Mouse (Mus musculus) urinary bladder, postnatal 36 days (tissue): ENCODE measurements at regions not wholly inside any gene's neighbourhood (a gene's known extent, or its start where the extent isn't known, plus 50 kb on each side); places are given as distances from the start of the nearest gene placed in this dataset.

ENCODE experiments used
- DNase-seq, 2 experiments: peaks; one replicate each; pipeline ENCODE4 v3.0.0; 2022; ENCODE audit warnings: low spot score in 2 of 2, mixed read lengths in 1 of 2

DNA sequence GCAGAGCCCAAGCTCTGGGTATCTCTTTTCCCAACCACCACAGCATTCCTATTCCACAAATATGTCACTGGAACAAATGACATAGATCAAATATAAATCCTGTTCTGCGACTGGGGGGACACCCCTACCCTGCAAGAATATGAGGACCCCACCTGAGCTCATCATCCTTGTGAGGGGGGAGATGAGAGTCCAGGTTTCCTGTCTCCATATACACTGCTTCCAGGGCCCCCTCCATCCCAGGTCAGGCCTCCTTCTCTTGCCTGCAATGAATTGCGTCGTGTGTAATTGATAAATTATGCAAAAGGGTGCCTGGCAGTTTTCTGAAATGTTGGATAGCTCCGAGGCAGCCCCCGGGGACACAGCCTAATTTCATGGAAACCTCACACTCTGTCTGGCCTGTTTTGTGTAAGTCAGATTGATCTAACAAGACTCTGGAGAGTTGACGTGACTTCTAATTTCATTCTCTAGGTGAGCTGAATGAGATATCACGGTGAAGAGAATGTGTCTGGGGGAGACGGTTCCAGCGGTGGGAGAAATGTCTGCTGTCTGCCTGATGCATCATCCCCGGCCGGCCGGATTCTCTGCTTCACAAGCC lies 110.3 kb upstream of the Tle3 start:
- DNase-seq, result no peak

DNA sequence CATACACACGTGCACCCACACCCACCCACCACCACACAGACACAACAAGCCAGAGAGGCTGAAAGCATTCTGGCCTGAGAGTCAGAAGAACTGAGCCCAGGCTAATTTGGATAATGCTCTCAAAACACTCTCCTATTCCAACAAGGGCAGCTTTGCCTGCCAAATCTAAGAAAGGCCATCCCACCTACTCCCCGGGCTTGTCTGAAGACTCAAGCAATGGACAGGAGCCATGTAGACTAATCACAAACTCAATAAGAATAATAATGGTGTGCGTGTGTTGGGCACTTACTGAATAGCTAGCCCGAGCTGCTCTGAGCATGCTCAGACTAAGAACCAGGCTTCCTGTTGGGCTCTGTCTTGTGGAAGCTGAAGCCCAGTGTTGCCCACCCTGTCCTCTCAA lies 108.8 kb upstream of the Tle3 start:
- DNase-seq, result no peak

DNA sequence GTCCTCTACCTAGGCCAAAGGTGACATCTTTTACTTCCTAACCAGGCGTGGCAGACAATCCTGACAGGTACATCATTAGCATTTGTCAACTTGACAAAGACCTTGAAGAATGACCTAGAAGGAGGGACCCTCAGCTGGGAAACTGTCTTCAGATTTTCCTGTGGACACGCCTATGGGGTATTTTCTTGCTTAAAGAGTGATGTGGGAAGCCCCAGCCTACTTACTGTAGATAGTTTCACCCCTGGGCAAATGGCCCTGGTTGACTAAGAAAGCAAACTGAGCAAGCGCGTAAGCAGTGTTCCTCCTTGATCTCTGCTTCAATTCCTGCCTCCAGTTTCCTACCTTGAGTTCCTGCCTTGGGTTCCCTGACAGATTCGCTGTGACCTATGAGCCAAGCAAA lies 106.7 kb upstream of the Tle3 start:
- no peak for DNase-seq

DNA sequence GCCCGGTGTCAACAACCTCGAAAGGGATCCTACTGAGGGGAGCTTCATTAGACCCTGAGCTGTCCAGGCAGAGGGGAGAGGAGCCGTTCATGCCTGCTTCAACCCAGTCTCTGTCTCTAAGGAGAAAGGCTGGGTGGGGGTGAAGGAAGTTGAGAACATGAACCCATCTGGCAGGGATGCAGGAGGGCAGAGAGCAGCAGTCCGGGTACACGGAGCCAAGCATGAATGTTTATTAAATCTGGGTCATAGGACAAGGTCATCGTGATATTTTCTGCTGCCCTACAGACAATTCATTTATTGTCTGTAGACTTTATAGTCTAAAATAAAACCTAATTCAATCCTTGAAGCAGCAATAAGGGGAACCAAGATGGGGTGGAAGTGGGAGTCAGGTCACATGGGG lies 105.2 kb upstream of the Tle3 start:
- DNase-seq, result no peak

- no peak for DNase-seq
These were observed 104.6 kb upstream of the Tle3 start for GRCm38 (mm10) chr9:61267541-61267940.

GRCm38 (mm10) chr9:61268162-61268561 lies 104.0 kb upstream of the Tle3 start:
- no peak for DNase-seq

GRCm38 (mm10) chr9:61268681-61269080 lies 103.5 kb upstream of the Tle3 start:
- no peak for DNase-seq

GRCm38 (mm10) chr9:61269151-61269870 lies 102.9 kb upstream of the Tle3 start:
- no peak for DNase-seq

- DNase-seq, result no peak
These were observed 100.9 kb upstream of the Tle3 start for GRCm38 (mm10) chr9:61271243-61271642.

DNA sequence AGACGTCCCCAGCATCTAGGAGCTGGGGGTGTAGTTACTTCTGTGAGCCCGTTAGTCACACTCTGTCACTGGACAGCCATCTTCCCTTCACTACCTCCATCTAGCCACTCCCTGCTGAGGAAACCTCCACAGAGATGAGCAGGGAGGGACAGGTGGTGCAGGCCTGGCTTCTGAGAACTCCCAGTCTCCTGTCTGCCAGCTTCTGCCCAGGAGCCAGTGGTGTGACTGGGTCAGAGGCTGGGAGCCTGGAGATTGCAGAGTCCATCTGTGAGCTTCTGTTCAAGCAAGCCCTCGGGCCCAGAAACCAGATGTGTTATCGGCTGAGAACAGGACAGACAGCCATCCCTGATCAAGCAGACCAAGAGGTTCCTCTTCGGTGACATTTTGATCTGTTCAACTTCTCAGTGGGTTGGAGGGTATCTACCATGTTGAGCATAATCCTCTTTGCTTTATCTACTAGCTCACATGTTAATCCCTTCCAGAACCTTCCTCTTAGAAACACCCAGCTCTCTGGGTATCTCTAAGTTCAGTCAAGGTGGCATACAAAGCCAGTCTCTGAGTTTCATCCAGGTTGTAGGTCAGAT lies 100.3 kb upstream of the Tle3 start:
- no peak for DNase-seq

GRCm38 (mm10) chr9:61274020-61274419 lies 98.1 kb upstream of the Tle3 start:
- no peak for DNase-seq

DNA sequence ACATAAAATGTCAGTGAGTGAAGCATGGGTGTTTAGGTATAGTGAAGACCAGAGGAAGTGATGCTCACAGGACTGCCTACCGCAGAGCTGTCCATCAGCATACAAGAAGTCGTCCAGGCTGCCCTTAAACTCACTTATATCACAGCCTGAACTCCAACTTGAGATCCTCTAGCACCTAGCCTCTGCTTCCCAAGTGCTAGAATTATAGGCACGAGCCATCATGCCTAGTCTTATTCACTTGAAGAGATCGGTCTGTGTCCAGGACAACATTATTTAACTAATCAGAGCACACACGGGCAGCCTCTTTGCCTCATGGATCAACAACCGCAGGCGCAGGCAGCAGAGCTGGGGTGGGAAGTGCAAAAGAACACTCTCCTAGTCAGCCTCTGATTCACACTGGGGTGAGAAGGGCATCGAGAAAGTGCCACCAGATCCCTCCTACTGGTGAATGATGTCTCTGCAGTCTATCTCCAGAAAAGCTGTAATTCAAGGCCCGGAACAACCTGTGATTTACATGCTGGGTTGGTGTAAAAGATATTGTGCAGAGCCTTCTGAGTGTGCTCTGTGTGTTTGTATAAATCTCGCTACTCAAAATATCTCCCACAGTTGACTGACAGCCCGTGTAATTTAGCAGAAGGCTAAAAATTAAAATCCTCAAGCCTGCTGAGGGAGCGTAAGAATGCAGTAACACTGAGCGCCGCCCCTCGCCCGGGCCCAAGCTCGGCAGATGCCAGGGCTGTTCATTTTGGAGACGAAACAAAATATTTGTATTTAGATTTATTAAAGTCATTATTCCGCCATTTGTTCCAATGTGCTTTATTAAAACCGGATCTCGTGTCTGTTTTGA lies 94.6 kb upstream of the Tle3 start:
- peak; percentile 51 to 55 for DNase-seq

- DNase-seq, result peak in 1 of 2 experiments; percentile 30
These were observed 93.9 kb upstream of the Tle3 start for GRCm38 (mm10) chr9:61278216-61278758.

GRCm38 (mm10) chr9:61279044-61279543 lies 93.1 kb upstream of the Tle3 start:
- DNase-seq, result no peak

GRCm38 (mm10) chr9:61280856-61281582 lies 91.1 kb upstream of the Tle3 start:
- no peak for DNase-seq

- DNase-seq, result peak; percentile 44 to 68
These were observed 88.9 kb upstream of the Tle3 start for GRCm38 (mm10) chr9:61283311-61283710.

DNA sequence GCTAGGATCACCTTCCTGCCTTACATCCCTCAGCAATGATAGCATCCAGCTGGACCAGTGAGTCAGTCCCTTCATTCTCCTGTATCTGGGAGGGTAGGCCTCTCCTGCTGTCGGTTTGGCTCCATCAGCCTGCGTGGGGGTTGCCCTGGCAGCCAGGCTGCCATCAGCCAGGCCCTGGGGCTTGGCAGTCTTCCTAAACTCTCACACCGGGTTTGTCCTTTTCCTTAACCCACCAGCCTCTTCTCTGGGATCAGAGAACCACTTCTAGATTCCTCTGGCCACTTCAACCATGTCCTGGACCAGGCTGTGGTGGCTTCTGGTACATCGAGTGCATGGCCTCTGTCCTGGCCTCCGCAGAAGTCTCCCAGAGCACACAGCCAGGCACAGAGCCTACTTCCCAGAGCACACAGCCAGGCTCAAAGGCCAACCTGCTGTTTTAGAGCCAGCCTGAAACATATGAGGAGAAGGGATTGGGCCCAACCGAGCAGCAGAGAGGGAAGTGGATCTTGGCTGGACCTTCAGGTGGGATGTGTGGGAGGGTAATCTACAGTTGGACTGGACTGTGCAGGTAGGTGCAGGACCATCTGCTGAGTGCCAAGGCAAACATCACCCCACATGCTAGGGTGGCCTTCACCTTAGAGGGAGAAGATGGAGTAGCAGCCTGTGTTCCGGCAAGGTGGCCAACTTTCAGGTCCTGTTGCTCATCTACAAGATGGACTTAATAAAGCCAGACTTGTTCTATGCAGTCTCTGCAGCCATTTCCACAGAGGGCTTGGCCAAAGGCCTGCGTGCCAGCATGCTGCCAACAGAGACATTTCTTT lies 87.8 kb upstream of the Tle3 start:
- peak in 1 of 2 experiments; percentile 34 for DNase-seq

DNA sequence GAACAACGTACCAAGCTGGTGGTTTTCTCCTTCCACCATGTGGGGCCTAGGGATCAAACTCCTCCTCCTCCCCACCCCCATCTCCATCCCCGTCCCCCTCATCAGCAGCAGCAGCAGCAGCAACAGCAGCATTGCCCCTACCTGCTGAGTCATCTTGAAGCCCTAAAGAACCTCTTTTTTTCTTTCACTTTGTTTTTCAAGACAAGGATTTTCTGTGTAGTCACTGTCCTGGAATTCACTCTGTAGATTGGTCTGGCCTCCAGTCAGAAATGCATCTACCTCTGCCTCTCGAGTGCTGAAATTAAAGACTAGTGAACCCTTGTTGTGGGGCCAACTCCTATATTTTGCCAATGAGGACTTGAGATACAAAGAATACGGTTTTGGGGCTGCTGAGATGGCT lies 85.6 kb upstream of the Tle3 start:
- no peak for DNase-seq

GRCm38 (mm10) chr9:61289117-61289516 lies 83.0 kb upstream of the Tle3 start:
- no peak for DNase-seq

GRCm38 (mm10) chr9:61289713-61290112 lies 82.5 kb upstream of the Tle3 start:
- DNase-seq, result peak in 1 of 2 experiments; percentile 74
